Mouse (Mus musculus) left cerebral cortex, postnatal 25 days (tissue): ENCODE data around the gene Imp3. TPM values are rescaled to one million over a fixed set of nuclear protein-coding genes. Genes with fewer than 3 reads are reported as not detected.
A peak's percentile ranks its signal among the peaks of the same experiment; 100 is the strongest.
"Not testable (repeated sequence)": the region's sequence is repeated elsewhere in the genome, so short reads cannot be mapped to it uniquely, and the experiment has no call there.

Source experiments
- DNase-seq, 2 experiments: peaks; one replicate each; pipeline ENCODE4 v3.0.0; 2022; ENCODE audit warnings: low spot score in 2 of 2, mixed read lengths in 1 of 2
- intact Hi-C: fragments of 180-260 bp; cut with DNase I; formaldehyde crosslinking; loops from one replicate; pipeline ENCODE4 v1.15.1; 2025
- total RNA-seq, 2 experiments: library from RNA; stranded (reverse); gene quantifications; 2 replicates each; pipeline ENCODE4 v1.2.3; 2021

Gene Imp3
- total RNA-seq, 2 experiments from 2014 or later: 47.5 to 59.8 TPM

- DNase-seq: no peak
- intact Hi-C loops: no loop called here
Observed at GRCm38 (mm10) chr9:56915695-56916410, 21.4 kb upstream of the Imp3 start.

- intact Hi-C loops: no loop called here
- DNase-seq: no peak
Observed at GRCm38 (mm10) chr9:56917131-56917530, 20.1 kb upstream of the Imp3 start.

- intact Hi-C loops: no loop called here
- no peak for DNase-seq
Observed at GRCm38 (mm10) chr9:56918466-56918865, 18.8 kb upstream of the Imp3 start.

GRCm38 (mm10) chr9:56922746-56923145, 14.5 kb upstream of the Imp3 start:
- no peak for DNase-seq
- intact Hi-C loops: no loop called here

GRCm38 (mm10) chr9:56923841-56924650, 13.2 kb upstream of the Imp3 start:
- no peak for DNase-seq
- intact Hi-C loops: no loop called here

GRCm38 (mm10) chr9:56924651-56925027, 12.6 kb upstream of the Imp3 start:
- intact Hi-C loops: no loop called here

GRCm38 (mm10) chr9:56925291-56926024, 11.8 kb upstream of the Imp3 start:
- DNase-seq: no peak
- intact Hi-C loops: no loop called here

More at GRCm38 (mm10) chr9:56924651-56925027, 12.6 kb upstream of the Imp3 start:
- peak; percentile 23 to 44 for DNase-seq

GRCm38 (mm10) chr9:56926025-56926360, 11.3 kb upstream of the Imp3 start:
- intact Hi-C loops: no loop called here
- no peak for DNase-seq

- no peak for DNase-seq
- intact Hi-C loops: no loop called here
Observed at GRCm38 (mm10) chr9:56926387-56926786, 10.9 kb upstream of the Imp3 start.

- no peak for DNase-seq
- intact Hi-C loops: no loop called here
Observed at GRCm38 (mm10) chr9:56927191-56928012, 9.9 kb upstream of the Imp3 start.

GRCm38 (mm10) chr9:56928041-56928811, 9.0 kb upstream of the Imp3 start, which contains the start of gene Snx33:
TSS of gene Snx33 (minus strand) at chr9:56928371.
- DNase-seq: peak; percentile 82 to 89
- intact Hi-C loops: no loop called here

- intact Hi-C loops: no loop called here
- DNase-seq: no peak
Observed at GRCm38 (mm10) chr9:56929496-56929895, 7.8 kb upstream of the Imp3 start.

- no peak for DNase-seq
- intact Hi-C loops: no loop called here
Observed at GRCm38 (mm10) chr9:56930556-56930955, 6.7 kb upstream of the Imp3 start.

GRCm38 (mm10) chr9:56936861-56937222, 433 bp upstream of the Imp3 start:
- no peak for DNase-seq
- intact Hi-C loops: loop anchor here (5.0 kb wide), 3 partner anchors 40 to 195 kb away; partner anchors contain the start of genes Man2c1 and Sin3a

GRCm38 (mm10) chr9:56938374-56938773, 1.1 kb downstream of the Imp3 start:
- DNase-seq: no peak
- intact Hi-C loops: loop anchor here (5.0 kb wide), 3 partner anchors 41 to 194 kb away; partner anchors contain the start of genes Man2c1 and Sin3a

GRCm38 (mm10) chr9:56947481-56947880, 10.2 kb downstream of the Imp3 start:
- DNase-seq: peak; percentile 45 to 63
- intact Hi-C loops: loop anchor here (5.0 kb wide), 1 partner anchor 55 kb away; no protein-coding TSS in a partner anchor

GRCm38 (mm10) chr9:56948699-56949098, 11.4 kb downstream of the Imp3 start:
- not testable (repeated sequence) for DNase-seq
- intact Hi-C loops: loop anchor here (5.0 kb wide), 1 partner anchor 56 kb away; no protein-coding TSS in a partner anchor

- intact Hi-C loops: loop anchor here (2.0 to 5.0 kb wide), 4 partner anchors 45 to 181 kb away; partner anchors contain the start of genes Man2c1 and Ptpn9
Observed at GRCm38 (mm10) chr9:56949767-56950166, 12.5 kb downstream of the Imp3 start.

More at GRCm38 (mm10) chr9:56949767-56950166, 12.5 kb downstream of the Imp3 start:
- no peak for DNase-seq
